Mouse (Mus musculus) embryonic fibroblast, embryonic 13.5 days (primary cell): ENCODE measurements around the gene 1700025G04Rik.

Source experiments
- CTCF ChIP-seq: IDR thresholded peaks from 2 replicates; pipeline ENCODE4 v1.5.1; 2011; ENCODE audit warnings: mild to moderate bottlenecking, control low read depth, low read length, moderate library complexity, borderline replicate concordance; ENCODE audit not compliant: insufficient read depth
- POLR2A ChIP-seq: IDR thresholded peaks from 2 replicates; pipeline ENCODE4 v1.6.1; 2011; ENCODE audit warnings: low read depth, mild to moderate bottlenecking, control low read depth, low read length, moderate library complexity

GRCm38 (mm10) chr1:151955866-151956265 is 134.1 kb downstream of the 1700025G04Rik start:
- TF ChIP-seq CTCF (no peak), POLR2A (no peak)
